Mouse (Mus musculus) embryonic fibroblast, embryonic 13.5 days (primary cell): ENCODE measurements around the gene B4gat1.

Experiments
- CTCF ChIP-seq: IDR thresholded peaks from 2 replicates; pipeline ENCODE4 v1.5.1; 2011; ENCODE audit warnings: mild to moderate bottlenecking, control low read depth, low read length, moderate library complexity, borderline replicate concordance; ENCODE audit not compliant: insufficient read depth
- POLR2A ChIP-seq: IDR thresholded peaks from 2 replicates; pipeline ENCODE4 v1.6.1; 2011; ENCODE audit warnings: low read depth, mild to moderate bottlenecking, control low read depth, low read length, moderate library complexity

GRCm38 (mm10) chr19:5023621-5024479 lies 14.8 kb upstream of the B4gat1 start, which contains the start of gene Slc29a2:
- no peak for TF ChIP-seq CTCF
- peak; percentile 97 for TF ChIP-seq POLR2A
